Mouse (Mus musculus) heart, embryonic 11.5 days (tissue): ENCODE measurements around the gene Hunk. TPM values are rescaled to one million over a fixed set of nuclear protein-coding genes. Genes with fewer than 3 reads are reported as not detected.

Experiments
- ATAC-seq: fragments of 200-750 bp; cut with Nextera tagmentation; replicated peaks from 2 replicates; pipeline ENCODE4 v1.8.0; 2017; ENCODE audit warnings: moderate library complexity; ENCODE audit not compliant: insufficient number of reproducible peaks, low FRiP score, low TSS enrichment
- H3K27ac ChIP-seq: fragments of 300-500 bp; sonication (generic); 2 replicates; pipeline ENCODE4 v1.5.1; 2014; ENCODE audit warnings: mild to moderate bottlenecking, low read depth, low read length
- H3K27me3 ChIP-seq: fragments of 300-500 bp; sonication (generic); 2 replicates; pipeline ENCODE4 v1.6.1; 2014; ENCODE audit warnings: mild to moderate bottlenecking, low read length, mixed read lengths; ENCODE audit not compliant: control insufficient read depth, insufficient read depth
- H3K36me3 ChIP-seq: fragments of 300-500 bp; sonication (generic); 2 replicates; pipeline ENCODE4 v1.6.1; 2014; ENCODE audit warnings: mild to moderate bottlenecking, low read length, moderate library complexity, mixed read lengths; ENCODE audit not compliant: control insufficient read depth, insufficient read depth
- H3K4me1 ChIP-seq: fragments of 300-500 bp; sonication (generic); 2 replicates; pipeline ENCODE4 v1.6.1; 2014; ENCODE audit warnings: low read length; ENCODE audit not compliant: control insufficient read depth, insufficient read depth
- H3K4me2 ChIP-seq: fragments of 300-500 bp; sonication (generic); 2 replicates; pipeline ENCODE4 v1.6.1; 2014; ENCODE audit warnings: mild to moderate bottlenecking, moderate library complexity
- H3K4me3 ChIP-seq: fragments of 300-500 bp; sonication (generic); 2 replicates; pipeline ENCODE4 v1.5.1; 2014; ENCODE audit warnings: low read depth, low read length
- H3K9ac ChIP-seq: fragments of 300-500 bp; sonication (generic); 2 replicates; pipeline ENCODE4 v1.6.1; 2014; ENCODE audit warnings: mild to moderate bottlenecking, low read depth, low read length, moderate library complexity
- H3K9me3 ChIP-seq: fragments of 300-500 bp; sonication (generic); replicated peaks from 2 replicates; pipeline ENCODE4 v1.6.1; 2016; ENCODE audit warnings: low read length; ENCODE audit not compliant: control insufficient read depth
- WGBS: fragments of 180-500 bp; shearing (Covaris S2); extraction: QIAGEN DNeasy Blood & Tissue Kit; methylation state at CpG from one replicate; pipeline ENCODE4 v1.1.7; 2014; ENCODE audit not compliant: insufficient replicate concordance; 5-methylcytosine and 5-hydroxymethylcytosine counted together
- polyA plus RNA-seq: library from polyadenylated mRNA; unstranded; fragments of >200 nt; fragmentation: Nextera tagmentation; extraction: Ambion mirVana; gene quantifications from 2 replicates; pipeline ENCODE4 v1.2.1, GENCODE M21; 2014

Hunk gene
- polyA plus RNA-seq, 1 experiment from 2014 or later: 16.4 TPM

GRCm38 (mm10) chr16:90458899-90459610, 73.2 kb downstream of the Hunk start:
- Histone ChIP-seq H3K27ac (peak overlapping the region; percentile 42; the same call in 1 of the 2 replicates), H3K4me2 (no peak overlapping the region), H3K9me3 (no peaks in the 10 kb centered on the region), H3K4me1 (peaks cover 50% of the 10 kb centered on the region), H3K27me3 (no peaks in the 10 kb centered on the region), H3K9ac (no peak overlapping the region), H3K4me3 (no peak overlapping the region), H3K36me3 (peaks cover 17% of the 10 kb centered on the region)
- peak; percentile 7 for ATAC-seq
- 44% methylated on average over 11 of the region's 11 CpGs for WGBS

GRCm38 (mm10) chr16:90461304-90461905, 75.6 kb downstream of the Hunk start:
- H3K27me3 ChIP-seq: no peaks in the 10 kb centered on the region
- 21% methylated on average over 11 of the region's 11 CpGs for WGBS
- peak overlapping the region; percentile 63 for H3K27ac ChIP-seq
- H3K9me3 ChIP-seq: no peaks in the 10 kb centered on the region
- H3K4me1 ChIP-seq: peaks cover 38% of the 10 kb centered on the region
- peak overlapping the region; percentile 20 for H3K4me2 ChIP-seq
- no peak overlapping the region for H3K4me3 ChIP-seq
- peak overlapping the region; percentile 36; the same call in 1 of the 2 replicates for H3K9ac ChIP-seq
- no peak for ATAC-seq
- H3K36me3 ChIP-seq: peaks cover 13% of the 10 kb centered on the region

GRCm38 (mm10) chr16:90462728-90463275, 77.0 kb downstream of the Hunk start:
- WGBS: 48% methylated on average over 11 of the region's 11 CpGs
- Histone ChIP-seq H3K27ac (peak overlapping the region; percentile 37), H3K4me1 (peaks cover 38% of the 10 kb centered on the region), H3K4me3 (no peak overlapping the region), H3K4me2 (no peak overlapping the region), H3K9ac (no peak overlapping the region), H3K9me3 (no peaks in the 10 kb centered on the region), H3K36me3 (peaks cover 25% of the 10 kb centered on the region), H3K27me3 (no peaks in the 10 kb centered on the region)
- ATAC-seq: no peak

GRCm38 (mm10) chr16:90465154-90465553, 79.3 kb downstream of the Hunk start:
- Histone ChIP-seq H3K9me3 (no peaks in the 10 kb centered on the region), H3K4me1 (peaks cover 28% of the 10 kb centered on the region), H3K9ac (no peak overlapping the region), H3K27ac (no peak overlapping the region), H3K36me3 (peaks cover 39% of the 10 kb centered on the region), H3K4me2 (no peak overlapping the region), H3K4me3 (no peak overlapping the region), H3K27me3 (no peaks in the 10 kb centered on the region)
- WGBS: 79% methylated on average over 5 of the region's 5 CpGs
- ATAC-seq: no peak

GRCm38 (mm10) chr16:90468286-90468685, 82.5 kb downstream of the Hunk start:
- no peaks in the 10 kb centered on the region for H3K9me3 ChIP-seq
- 92% methylated on average over 5 of the region's 5 CpGs for WGBS
- H3K27me3 ChIP-seq: no peaks in the 10 kb centered on the region
- no peak overlapping the region for H3K4me3 ChIP-seq
- H3K4me1 ChIP-seq: 0 out of 2 replicates have a peak, but pooled peaks cover 4% of the 10 kb centered on the region
- ATAC-seq: no peak
- no peak overlapping the region for H3K9ac ChIP-seq
- H3K36me3 ChIP-seq: peaks cover 43% of the 10 kb centered on the region
- no peak overlapping the region for H3K27ac ChIP-seq
- H3K4me2 ChIP-seq: no peak overlapping the region

- WGBS: 83% methylated on average over 16 of the region's 16 CpGs
- H3K4me1 ChIP-seq: no peaks in the 10 kb centered on the region
- no peak overlapping the region for H3K27ac ChIP-seq
- peaks cover 50% of the 10 kb centered on the region for H3K36me3 ChIP-seq
- no peaks in the 10 kb centered on the region for H3K9me3 ChIP-seq
- no peaks in the 10 kb centered on the region for H3K27me3 ChIP-seq
- no peak overlapping the region for H3K4me3 ChIP-seq
- no peak for ATAC-seq
- H3K9ac ChIP-seq: no peak overlapping the region
- H3K4me2 ChIP-seq: no peak overlapping the region
These were observed 90.0 kb downstream of the Hunk start for GRCm38 (mm10) chr16:90475701-90476229.

GRCm38 (mm10) chr16:90481612-90482011, 95.8 kb downstream of the Hunk start:
- Histone ChIP-seq H3K36me3 (peaks cover 59% of the 10 kb centered on the region), H3K9me3 (no peaks in the 10 kb centered on the region)
- 90% methylated on average over 5 of the region's 5 CpGs for WGBS

GRCm38 (mm10) chr16:90483341-90483740, 97.5 kb downstream of the Hunk start:
- no peak overlapping the region for H3K4me2 ChIP-seq
- ATAC-seq: no peak
- H3K9ac ChIP-seq: no peak overlapping the region
- no peaks in the 10 kb centered on the region for H3K4me1 ChIP-seq
- H3K27me3 ChIP-seq: no peaks in the 10 kb centered on the region
- no peak overlapping the region for H3K4me3 ChIP-seq
- H3K36me3 ChIP-seq: peaks cover 45% of the 10 kb centered on the region
- WGBS: 76% methylated on average over 6 of the region's 6 CpGs
- no peaks in the 10 kb centered on the region for H3K9me3 ChIP-seq
- H3K27ac ChIP-seq: no peak overlapping the region

More at GRCm38 (mm10) chr16:90481612-90482011, 95.8 kb downstream of the Hunk start:
- H3K4me2 ChIP-seq: no peak overlapping the region
- H3K4me3 ChIP-seq: no peak overlapping the region
- H3K9ac ChIP-seq: no peak overlapping the region
- ATAC-seq: no peak
- no peak overlapping the region for H3K27ac ChIP-seq
- H3K4me1 ChIP-seq: no peaks in the 10 kb centered on the region
- no peaks in the 10 kb centered on the region for H3K27me3 ChIP-seq
